Mouse (Mus musculus) hematopoietic stem cell, adult 5-6 weeks (primary cell): ENCODE data around the gene Lipt1. TPM values are rescaled to one million over a fixed set of nuclear protein-coding genes. Genes with fewer than 3 reads are reported as not detected.
A peak's percentile ranks its signal among the peaks of the same experiment; 100 is the strongest.

ENCODE experiments used
- ATAC-seq, 2 experiments: fragments of 125-278 bp in 1 of 2; replicated peaks in 1 of 2; 2 replicates each; pipeline ENCODE4 v1.8.0; 2016 to 2017; ENCODE audit warnings: inconsistent platforms in 2 of 2, mild to moderate bottlenecking in 2 of 2, moderate number of reproducible peaks in 2 of 2, low read depth in 1 of 2, moderate TSS enrichment in 1 of 2; ENCODE audit not compliant: low FRiP score in 2 of 2, poor library complexity in 2 of 2, severe bottlenecking in 2 of 2, insufficient read depth in 1 of 2, low TSS enrichment in 1 of 2
- total RNA-seq: library from RNA; stranded (forward); fragments of 172-1452, 232-1000 nt; gene quantifications from 2 replicates; pipeline ENCODE4 v1.2.3, GENCODE M21; 2017

The Lipt1 gene
- 1.9 and 4.7 TPM in 2 replicates for total RNA-seq

DNA sequence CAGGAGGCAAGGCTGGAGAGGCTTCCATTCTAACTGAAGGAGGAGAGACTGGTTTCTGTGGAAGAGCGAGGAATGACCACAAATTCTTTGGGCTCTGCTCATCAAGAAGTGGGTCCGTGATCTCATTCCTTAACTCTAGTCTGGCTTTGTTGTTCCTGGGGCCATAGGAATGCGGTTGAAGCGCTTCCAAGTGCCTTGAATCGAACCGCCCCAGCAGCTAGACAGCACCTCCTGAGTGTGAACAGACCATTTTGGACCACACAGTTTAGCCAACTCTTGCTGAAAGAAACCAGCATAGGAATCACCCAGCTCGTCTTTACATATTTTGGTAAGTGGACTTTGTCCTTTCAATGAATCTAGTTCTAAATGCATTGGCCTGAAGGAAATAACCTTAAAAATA is at the start of gene Lipt1:
Lipt1 (plus strand) TSS at position 35 of the 400 bp plus-strand sequence.
- no peak; a peak in 1 of 4 replicates for ATAC-seq

DNA sequence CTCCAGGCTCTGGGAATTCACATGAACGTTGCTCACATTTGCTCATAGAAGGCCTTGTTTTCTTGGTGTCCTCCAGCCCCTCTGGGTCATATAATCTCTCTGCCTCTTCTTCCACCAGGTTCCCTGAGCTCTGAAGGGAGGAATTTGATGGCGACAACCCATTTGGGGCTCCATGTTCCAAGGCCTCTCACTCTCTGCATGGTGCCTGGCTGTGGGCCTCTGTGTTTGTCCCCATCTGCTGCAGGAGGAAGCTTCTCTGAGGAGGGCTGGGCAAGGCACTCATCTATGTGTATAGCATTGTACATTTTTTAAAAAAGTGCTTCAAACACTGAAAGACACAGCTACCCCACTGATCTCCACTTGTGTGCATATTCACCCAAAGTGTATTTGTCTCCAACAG is 39.9 kb upstream of the Lipt1 start:
- no peak for ATAC-seq

DNA sequence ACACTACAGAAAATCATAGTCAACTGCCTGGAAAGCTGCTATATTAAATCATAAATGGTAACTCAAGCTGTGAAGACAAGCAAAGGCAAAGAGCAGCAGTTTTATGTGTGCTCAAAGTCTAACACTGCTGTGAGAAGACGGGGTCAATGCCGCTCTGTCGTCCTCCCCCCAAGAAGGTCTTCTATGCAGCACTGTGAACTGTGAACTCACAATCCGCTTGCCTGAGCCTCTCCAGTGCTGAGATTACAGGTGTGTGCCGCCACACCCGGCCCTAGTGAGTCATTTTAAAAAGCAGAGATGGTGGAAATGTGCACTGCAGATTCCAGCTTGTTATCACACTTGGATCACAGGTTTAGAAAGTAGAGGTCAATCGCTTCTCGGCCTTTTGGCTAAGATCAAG is 24.7 kb upstream of the Lipt1 start:
- ATAC-seq = no peak

DNA sequence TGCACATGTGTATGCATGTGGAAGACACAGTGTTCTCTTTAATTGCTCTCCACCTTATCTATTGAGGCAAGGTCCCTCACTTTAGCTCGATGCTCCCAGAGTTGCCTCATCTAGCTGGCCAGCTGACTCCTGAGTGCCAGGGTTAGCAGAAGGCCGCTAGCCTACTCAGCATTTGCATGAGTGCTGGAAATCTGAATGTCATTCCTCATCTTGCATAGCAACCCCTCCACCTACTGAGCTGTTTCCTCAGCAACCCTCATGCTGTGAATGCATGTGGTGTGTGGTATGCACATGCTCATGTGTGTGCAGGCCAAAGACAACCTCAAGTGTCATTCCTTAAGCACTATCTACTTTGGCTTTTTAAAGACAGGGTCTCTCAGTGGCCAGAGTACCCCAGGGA is 20.8 kb upstream of the Lipt1 start:
- no peak for ATAC-seq

DNA sequence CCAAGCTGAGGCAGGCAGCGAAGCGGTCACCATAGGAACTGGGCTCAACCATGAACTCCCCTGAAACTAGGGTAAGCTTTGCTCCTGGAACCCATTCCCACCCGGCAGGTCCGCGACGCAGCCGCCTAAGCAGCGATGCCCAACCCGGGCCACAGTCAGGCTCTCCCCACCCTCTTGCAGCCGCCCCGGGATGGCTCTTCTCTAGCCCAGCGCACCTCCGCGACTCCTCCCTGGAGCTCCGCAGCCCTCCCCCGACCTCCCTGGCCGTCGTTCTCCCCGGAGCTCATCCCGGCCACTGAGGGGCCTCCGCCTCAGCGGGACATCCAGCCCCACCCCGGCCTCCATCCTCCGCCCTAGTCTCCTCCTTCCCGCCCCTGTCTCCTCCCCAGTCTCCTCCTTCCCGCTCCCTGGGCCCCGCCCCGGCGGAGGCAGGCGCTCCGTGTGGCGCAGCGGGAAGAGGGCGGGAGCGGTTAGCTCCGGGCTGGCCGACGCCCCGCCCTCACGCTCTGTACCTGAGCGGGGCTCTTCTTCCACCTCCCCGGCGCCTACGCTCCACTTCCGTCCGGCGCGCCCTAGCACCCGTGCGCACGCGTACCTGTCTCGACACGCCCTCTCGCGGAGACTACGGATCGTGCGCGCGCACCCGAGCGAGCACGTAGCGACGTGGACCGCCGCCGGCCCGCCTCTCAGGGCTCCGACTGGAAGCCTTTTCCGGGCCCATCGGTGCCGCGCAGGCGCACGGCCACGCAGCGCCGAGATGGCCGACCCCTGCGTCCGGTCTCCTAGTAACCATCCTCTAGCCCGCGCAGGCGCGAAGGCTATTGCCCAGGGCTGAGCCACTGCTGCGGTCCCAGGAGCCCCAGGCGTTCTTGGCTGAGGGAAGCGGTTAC is 6.8 kb upstream of the Lipt1 start:
- ATAC-seq = peak; percentile 82 to 88

DNA sequence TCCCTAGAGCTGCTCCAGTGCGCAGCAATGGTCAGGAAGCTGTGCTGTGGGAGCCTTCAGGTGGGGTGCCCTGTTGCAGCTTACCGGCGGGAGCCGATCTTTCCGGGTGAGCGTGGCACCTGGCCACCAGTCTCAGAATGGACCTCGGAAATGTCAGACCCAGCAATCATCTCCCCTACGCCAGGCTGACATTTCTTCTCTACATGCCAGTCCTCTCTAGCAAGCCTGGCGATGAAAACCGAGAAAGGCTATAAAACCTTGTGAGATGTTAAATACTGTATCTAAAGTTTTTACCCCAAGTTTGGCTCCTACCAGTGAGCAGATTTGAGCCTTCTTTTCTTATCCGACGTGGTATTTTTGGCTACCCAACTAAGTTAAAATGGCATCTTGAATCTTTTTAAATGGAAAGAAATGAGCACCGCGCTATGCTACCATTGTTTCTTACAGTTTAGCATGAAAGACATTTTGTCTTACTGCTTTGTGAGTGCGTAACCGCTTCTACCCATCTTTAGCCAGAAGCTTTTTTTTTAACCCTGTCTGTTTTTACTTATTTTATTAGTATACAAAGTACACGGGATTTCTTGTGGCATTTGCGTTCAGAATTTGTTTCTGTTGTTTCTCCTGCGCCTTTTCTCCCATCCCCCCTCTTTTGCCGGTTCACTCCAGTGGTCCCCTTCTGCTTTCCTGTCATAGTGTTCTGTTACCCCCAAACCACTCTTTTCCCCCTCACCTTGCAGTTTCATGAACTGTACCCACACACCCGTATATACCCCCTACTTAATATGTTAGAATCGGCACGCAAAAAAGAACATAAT is 5.9 kb upstream of the Lipt1 start:
- no peak for ATAC-seq

DNA sequence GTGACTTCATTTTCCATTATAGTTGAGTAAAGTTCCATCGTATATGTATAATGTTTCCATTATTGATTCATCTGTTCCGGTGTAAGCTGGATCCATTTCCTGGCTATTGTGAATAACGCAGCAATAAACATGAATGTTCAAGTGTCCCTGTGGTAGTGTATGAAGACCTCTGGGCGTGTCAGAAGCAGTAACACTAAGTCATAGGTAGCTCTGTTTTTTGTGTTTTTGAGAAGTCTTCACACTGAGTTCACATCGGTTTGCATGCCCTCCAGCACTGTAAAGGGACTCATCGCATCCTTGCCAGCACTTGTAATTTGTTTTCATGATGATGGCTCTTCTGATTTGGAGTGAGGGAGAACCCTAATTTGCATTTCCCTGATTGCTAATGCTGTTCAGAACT is 5.3 kb upstream of the Lipt1 start, which contains the start of gene Tsga10:
Tsga10 (minus strand) TSS at position 144 of the 400 bp plus-strand sequence.
- no peak for ATAC-seq

DNA sequence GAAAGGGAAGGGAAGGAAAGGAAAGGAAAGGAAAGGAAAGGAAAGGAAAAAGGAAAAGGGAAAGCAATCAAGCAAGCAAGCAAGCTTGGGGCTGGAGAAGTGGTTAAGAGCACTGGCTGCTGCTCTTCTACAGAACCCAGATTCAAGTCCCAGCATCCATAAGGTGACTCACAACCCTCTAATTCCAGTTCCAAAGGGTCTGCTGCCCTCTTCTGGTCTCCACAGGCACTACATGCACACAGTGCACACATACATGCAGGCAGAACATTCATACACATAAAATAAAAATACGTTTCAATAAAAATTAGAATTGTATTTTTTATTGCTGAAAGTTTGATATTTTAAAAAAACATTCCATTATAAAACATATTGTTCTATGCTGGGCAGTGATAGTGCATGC is 4.5 kb upstream of the Lipt1 start:
- ATAC-seq = no peak

DNA sequence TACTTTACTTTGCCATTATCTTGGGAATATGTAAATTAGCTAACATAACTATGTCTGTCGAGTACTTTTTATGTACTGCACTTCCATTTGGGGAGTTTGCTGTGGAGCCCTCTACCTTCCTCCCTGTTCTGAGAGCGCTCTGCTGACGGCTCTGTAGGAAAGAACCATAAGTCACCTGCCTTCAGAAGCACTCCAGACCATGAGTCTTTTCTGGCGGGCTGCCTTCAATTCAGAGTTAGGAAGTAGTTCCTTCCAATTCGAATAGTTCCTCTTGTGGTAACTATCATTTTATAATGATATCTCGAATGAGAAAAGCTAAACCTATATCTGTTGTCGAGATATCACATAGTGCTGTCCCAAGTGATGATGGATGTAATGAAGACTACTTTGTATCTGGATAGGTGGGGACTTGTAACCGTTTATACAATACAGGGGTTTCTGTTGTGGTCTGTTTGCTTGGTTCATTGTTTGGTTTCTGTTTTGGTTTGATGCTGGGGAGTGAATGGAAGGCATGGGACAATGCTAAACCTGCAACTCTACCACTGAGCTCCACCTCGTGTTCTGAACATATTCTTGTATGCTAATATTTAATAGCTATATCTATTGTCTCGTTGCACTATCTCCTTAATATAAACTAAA is 3.7 kb upstream of the Lipt1 start:
- ATAC-seq = no peak

DNA sequence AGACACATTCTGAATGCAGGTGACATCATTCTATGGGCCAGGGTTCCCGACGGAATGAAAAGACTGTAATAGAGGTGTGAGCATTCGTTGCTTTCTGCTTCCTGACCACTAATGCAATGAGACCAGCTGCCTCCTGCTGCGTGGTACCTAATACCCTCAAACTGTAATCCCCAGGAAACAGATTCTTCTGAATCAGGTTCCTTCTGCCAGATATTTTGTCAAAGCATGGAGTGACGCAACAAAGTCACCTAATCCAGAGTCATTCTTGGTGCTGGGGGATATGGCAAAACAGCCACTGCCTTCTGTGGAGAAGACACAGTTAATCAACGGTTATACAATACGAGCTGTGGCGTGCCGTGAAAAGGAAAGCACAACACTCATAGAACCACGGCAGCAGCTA is 2.9 kb upstream of the Lipt1 start:
- ATAC-seq = peak in 1 of 2 experiments; percentile 6; a peak in 1 of 4 replicates

DNA sequence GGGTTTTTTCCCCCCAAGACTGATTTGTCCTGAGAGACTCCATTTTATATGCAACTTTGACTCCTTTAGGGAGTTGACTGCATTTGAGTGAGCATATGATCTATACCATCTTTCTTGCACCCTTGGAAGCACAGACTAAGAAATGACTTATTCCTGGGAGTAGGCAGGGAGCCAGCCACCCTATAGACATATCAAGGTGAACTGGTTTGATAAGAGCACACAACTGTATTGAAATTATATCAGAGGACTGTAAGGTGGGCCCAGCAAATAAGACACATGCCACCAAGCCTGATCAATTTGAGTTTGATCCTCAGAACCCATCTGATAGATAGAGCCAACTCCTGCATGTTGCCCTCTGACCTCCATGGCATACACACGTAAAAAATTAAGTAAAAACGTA is 2.2 kb upstream of the Lipt1 start:
- no peak for ATAC-seq

DNA sequence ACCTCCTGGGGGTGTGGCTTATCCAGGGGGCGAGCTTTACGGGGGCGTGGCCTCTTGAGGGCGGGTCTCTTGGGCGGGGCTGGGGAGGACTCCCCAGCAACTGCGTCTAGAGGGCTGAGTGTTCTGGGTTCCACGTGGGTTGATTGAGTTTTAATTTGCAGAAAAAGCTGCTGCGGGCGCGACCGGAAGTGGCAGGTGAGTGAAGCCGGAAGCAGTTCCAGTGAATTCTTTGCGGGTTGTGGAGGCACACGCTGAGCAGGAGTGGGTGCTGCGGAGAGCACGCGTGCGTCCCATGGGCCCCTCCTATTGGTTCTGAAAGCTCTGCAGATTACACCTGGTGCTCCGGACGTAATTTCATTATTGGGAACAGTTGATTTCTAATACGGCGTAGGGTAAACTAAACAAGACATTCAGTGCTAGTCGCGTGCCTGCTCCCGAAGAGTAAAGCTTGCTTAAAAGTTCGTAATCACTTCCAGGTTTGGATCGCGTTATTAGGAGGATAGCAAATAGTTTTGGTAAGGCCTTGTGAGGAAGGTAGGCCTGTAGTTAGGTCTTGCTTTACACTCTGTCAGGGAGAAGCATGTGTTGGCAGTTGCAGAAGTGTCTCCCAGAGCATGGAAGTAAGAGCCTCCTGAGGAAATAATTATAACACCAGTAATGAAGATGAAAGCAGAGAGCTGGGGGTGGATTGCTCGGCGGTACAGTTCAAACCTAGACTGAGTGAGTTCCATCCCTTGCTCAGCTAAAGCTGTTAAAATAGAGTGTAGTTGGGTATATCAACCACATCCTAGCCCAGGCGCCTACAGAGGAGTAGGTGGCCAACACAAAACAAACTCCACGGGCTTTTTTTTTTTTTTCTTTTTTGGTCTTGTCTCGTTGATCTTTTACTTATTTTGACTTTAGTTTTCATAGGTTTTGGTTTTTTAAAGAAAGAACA is 861 bp downstream of the Lipt1 start:
- peak; percentile 79 to 84 for ATAC-seq

DNA sequence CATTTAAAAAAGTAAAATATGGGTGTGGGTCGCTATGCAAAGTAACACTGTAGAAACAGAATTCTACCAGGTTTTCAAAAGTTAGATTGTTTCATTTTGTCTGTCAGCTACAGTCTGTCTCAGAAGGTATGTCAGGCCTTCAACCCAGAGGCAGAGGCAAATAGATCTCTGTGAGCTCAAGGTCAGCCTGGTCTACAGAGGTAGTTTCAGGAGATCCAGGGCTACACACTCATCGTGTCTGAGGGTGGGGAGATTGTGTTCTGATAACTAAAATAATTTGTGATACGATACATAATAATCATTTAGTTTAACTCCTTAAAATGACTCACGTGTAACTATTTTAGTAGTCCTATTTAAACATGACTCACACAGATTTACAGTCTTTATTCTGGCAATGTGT is 1.6 kb downstream of the Lipt1 start:
- ATAC-seq = no peak

DNA sequence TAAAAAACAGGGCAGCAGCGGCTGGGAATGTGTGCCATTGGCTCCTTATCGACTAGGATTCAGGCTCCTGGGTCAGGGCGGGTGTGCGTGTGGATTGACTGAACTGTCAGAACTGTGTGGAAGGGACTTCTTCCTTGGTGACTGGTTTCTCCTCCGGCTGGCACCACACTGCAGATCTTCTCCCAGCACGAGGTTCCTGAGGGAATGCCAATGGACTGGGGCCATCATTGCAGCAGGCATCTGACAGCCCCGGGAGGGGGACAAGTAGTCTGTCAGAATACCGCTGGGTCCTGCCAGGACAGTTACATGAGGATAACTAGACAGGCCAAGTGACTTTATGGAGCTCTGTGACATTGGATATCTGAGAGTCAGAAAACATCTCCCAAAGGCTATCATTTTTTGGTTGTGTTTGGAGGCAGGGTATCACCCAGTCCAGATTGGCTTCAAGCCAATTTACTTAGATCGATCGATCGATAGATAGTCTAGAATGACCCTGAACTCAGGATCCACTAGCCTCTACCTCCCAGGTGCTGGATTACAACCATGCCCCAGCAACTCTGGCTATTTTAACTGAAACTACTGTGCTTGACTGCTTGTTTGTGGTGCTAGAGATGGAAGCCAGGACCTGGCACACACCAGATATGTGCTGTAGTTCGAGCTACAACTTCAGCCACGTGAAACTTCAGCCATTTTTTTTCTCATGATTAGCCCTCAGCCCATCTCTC is 6.4 kb downstream of the Lipt1 start:
- no peak for ATAC-seq

DNA sequence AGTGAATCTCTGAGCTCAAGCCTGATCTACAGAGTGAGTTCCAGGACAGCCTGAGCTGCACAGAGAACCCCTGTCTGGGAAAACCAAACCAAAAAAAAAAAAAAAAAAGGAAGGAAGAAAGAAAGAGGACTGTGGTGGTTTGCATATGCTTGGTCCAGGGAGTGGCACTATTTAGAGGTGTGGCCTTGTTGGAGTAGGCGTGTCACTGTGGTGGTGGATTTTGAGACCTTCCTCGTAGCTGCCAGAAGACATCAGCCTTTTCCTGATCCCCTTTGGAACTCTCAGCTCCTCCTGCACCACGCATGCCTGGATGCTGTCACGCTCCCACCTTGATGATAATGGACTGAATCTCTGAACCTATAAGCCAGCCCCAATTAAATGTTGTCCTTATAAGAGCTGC is 11.9 kb downstream of the Lipt1 start:
- ATAC-seq = no peak

DNA sequence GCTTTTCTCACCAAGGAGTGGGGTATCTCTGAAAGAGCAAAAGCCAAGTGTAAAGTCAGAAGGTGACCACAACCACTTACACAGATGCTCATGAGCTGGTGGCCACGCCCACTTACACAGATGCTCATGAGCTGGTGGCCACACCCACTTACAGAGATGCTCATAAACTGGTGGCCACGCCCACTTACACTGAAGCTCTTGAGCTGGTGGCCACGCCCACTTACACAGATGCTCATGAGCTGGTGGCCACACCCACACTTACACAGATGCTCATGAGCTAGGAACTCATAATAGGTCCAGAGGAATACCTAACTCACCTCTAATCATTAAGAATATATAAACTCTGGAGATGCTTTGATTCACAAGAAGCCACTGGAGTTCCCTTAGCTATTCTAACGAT is 12.9 kb downstream of the Lipt1 start:
- peak; percentile 45 to 46 for ATAC-seq
